Mouse (Mus musculus) testis, adult 2 months (tissue): ENCODE data around the gene Dock10.

Experiments used
- CTCF ChIP-seq: fragments of 200-500 bp; IDR thresholded peaks from 2 replicates; pipeline ENCODE4 v1.5.1; 2012; ENCODE audit warnings: low read depth, mild to moderate bottlenecking, inconsistent platforms, low read length, moderate library complexity; ENCODE audit not compliant: control insufficient read depth, insufficient read depth, insufficient replicate concordance
- POLR2A ChIP-seq: fragments of 200-500 bp; IDR thresholded peaks from 2 replicates; pipeline ENCODE4 v1.6.1; 2012; ENCODE audit warnings: low read depth, mild to moderate bottlenecking, inconsistent platforms, low read length, moderate library complexity; ENCODE audit not compliant: control insufficient read depth

DNA sequence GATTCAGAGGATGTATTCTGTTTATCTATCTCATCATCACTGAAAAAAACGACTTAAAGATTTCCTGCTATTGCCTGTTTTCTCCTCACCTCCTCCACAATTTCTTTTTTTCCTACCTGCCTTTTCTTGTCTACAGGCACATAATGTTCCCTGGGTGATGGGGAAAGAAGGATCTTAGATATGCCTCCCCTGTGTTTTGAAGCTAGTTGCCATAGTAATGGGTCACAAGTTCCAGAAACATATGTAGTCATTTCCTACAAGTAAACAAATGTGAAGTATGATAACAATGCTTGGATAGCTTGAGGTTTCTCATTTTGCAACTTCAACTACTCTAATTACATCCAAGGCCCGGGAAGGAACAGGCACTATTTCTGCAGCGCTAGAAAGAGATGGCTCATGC is 42.4 kb downstream of the Dock10 start:
- TF ChIP-seq CTCF (no peak), POLR2A (no peak)
